Mouse (Mus musculus) urinary bladder, postnatal 4 days (tissue): ENCODE measurements around the gene Samd9l.
"Not testable (repeated sequence)": the region's sequence is repeated elsewhere in the genome, so short reads cannot be mapped to it uniquely, and the experiment has no call there.

Source experiments
- DNase-seq, 2 experiments: peaks; one replicate each; pipeline ENCODE4 v3.0.0; 2021 to 2022; ENCODE audit warnings: low spot score in 2 of 2

Samd9l gene

GRCm38 (mm10) chr6:3399340-3400068 lies at the start of gene Samd9l:
TSS of gene Samd9l (minus strand) at chr6:3399572.
- peak; percentile 35 to 71 for DNase-seq

- DNase-seq, result peak in 1 of 2 experiments; percentile 32
Measured at GRCm38 (mm10) chr6:3447404-3447803, 48.0 kb upstream of the Samd9l start.

GRCm38 (mm10) chr6:3443905-3444304 lies 44.5 kb upstream of the Samd9l start:
- DNase-seq, result no peak

- no peak for DNase-seq
Measured at GRCm38 (mm10) chr6:3436087-3436486, 36.7 kb upstream of the Samd9l start.

GRCm38 (mm10) chr6:3430976-3431375 lies 31.6 kb upstream of the Samd9l start:
- DNase-seq, result not testable (repeated sequence)

- DNase-seq, result no peak
Measured at GRCm38 (mm10) chr6:3427047-3427446, 27.7 kb upstream of the Samd9l start.

- not testable (repeated sequence) for DNase-seq
Measured at GRCm38 (mm10) chr6:3425333-3425732, 26.0 kb upstream of the Samd9l start.

GRCm38 (mm10) chr6:3424613-3425277 lies 25.4 kb upstream of the Samd9l start:
- DNase-seq, result not testable (repeated sequence)

GRCm38 (mm10) chr6:3397182-3397906 lies 2.0 kb downstream of the Samd9l start:
- DNase-seq, result not testable (repeated sequence)

GRCm38 (mm10) chr6:3395921-3396611 lies 3.3 kb downstream of the Samd9l start:
- DNase-seq, result not testable (repeated sequence)

- no peak for DNase-seq
Measured at GRCm38 (mm10) chr6:3389995-3390394, 9.4 kb downstream of the Samd9l start.

- no peak for DNase-seq
Measured at GRCm38 (mm10) chr6:3386565-3386964, 12.8 kb downstream of the Samd9l start.

- DNase-seq, result not testable (repeated sequence)
Measured at GRCm38 (mm10) chr6:3384816-3385215, 14.6 kb downstream of the Samd9l start.

GRCm38 (mm10) chr6:3384115-3384791 lies 15.1 kb downstream of the Samd9l start:
- DNase-seq, result not testable (repeated sequence)

- DNase-seq, result no peak
Measured at GRCm38 (mm10) chr6:3379146-3379545, 20.2 kb downstream of the Samd9l start.

- DNase-seq, result no peak
Measured at GRCm38 (mm10) chr6:3376687-3377086, 22.7 kb downstream of the Samd9l start.

GRCm38 (mm10) chr6:3369527-3369926 lies 29.8 kb downstream of the Samd9l start:
- DNase-seq, result no peak

- DNase-seq, result not testable (repeated sequence)
Measured at GRCm38 (mm10) chr6:3365609-3366008, 33.8 kb downstream of the Samd9l start.

- DNase-seq, result not testable (repeated sequence)
Measured at GRCm38 (mm10) chr6:3345924-3346597, 53.3 kb downstream of the Samd9l start.

GRCm38 (mm10) chr6:3345043-3345639 lies 54.2 kb downstream of the Samd9l start:
- DNase-seq, result not testable (repeated sequence)
